Mouse (Mus musculus): ENCODE data around the gene Cdk15.
A peak's percentile ranks its signal among the peaks of the same experiment; 100 is the strongest.

GRCm38 (mm10) chr1:59316386-59317051 is 59.8 kb downstream of the Cdk15 start:
- peak; percentile 43 for TF ChIP-seq CTCF (IDR thresholded peaks at IDR 0.05; ENCODE audit: low read depth, low read length)
- TF ChIP-seq POLR2AphosphoS5 (IDR thresholded peaks at IDR 0.05; ENCODE audit: insufficient replicate concordance, low read depth, low read length) = no peak
